Mouse (Mus musculus): ENCODE results near the gene Flot1. TPM values are rescaled to one million over a fixed set of nuclear protein-coding genes. Genes with fewer than 3 reads are reported as not detected.

Flot1 gene
- polyA plus RNA-seq, 1 experiment: 140 TPM

DNA sequence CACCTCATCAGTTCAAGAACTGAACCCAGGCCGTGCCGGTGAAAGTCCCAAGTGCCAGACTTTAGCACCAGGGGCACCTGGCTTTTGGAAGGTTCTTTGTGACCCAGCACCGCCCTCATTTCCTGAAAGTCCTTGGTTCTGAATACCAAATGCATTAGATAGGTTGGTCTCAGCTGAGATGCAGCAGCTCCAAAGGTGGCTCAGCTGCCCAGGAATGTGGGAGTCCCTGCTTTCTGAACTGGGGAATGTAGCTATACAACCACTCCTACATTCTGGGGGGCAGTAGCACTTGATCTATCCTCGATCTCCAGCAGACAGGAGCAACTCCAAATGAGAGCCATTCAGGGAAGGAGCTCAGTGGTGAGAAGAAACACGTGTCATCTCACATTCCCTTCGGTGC, 10.3 kb upstream of the Flot1 start:
- WGBS: 65% methylated on average over 6 of the region's 6 CpGs
- H3K4me3 ChIP-seq (replicated peaks; ENCODE audit: insufficient read depth, low read depth, low read length): no peak overlapping the region
- H3K4me1 ChIP-seq (ENCODE audit: control insufficient read depth, insufficient read depth, low read length): 0 out of 2 replicates have a peak, but pooled peaks cover 3% of the 10 kb centered on the region
- no peak for DNase-seq
- no peaks in the 10 kb centered on the region for H3K27me3 ChIP-seq (ENCODE audit: control insufficient read depth, insufficient read depth, low read length)
- no peak overlapping the region for H3K27ac ChIP-seq (ENCODE audit: insufficient read depth, low read length)
- no peak for TF ChIP-seq CTCF (IDR thresholded peaks at IDR 0.05; ENCODE audit: borderline replicate concordance, insufficient read depth, low read depth, low read length)
- TF ChIP-seq POLR2A (IDR thresholded peaks at IDR 0.05; ENCODE audit: borderline replicate concordance, insufficient read depth, low read length): no peak

DNA sequence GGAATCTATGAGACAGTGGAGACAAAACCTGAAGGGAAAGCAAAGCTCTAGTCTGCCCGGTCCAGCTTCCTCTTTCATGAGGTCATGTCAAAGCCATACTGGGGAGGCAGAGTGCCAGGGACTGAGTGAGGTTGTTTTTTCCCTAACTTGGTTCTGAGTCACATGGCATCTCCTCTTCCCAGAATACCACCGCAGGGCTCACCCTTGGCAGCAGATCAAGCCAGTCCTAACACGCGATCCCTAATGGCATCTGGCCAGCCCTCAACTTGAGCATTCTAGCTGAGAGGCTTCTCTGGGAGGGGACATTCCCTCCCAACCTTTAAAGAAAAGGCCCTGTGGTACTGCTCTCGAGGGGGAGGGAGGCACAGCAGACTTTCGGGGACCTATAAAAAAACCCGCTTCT, 9.8 kb upstream of the Flot1 start:
- Histone ChIP-seq H3K27me3 (ENCODE audit: control insufficient read depth, insufficient read depth, low read length) (no peaks in the 10 kb centered on the region), H3K27ac (ENCODE audit: insufficient read depth, low read length) (no peak overlapping the region; the same call in 1 of the 2 replicates), H3K4me1 (ENCODE audit: control insufficient read depth, insufficient read depth, low read length) (0 out of 2 replicates have a peak, but pooled peaks cover 3% of the 10 kb centered on the region), H3K4me3 (replicated peaks; ENCODE audit: insufficient read depth, low read depth, low read length) (no peak overlapping the region)
- peak; percentile 41 to 52 for DNase-seq
- TF ChIP-seq POLR2A (IDR thresholded peaks at IDR 0.05; ENCODE audit: borderline replicate concordance, insufficient read depth, low read length) (no peak), CTCF (IDR thresholded peaks at IDR 0.05; ENCODE audit: borderline replicate concordance, insufficient read depth, low read depth, low read length) (no peak)
- WGBS: 24% methylated on average over 7 of the region's 7 CpGs

DNA sequence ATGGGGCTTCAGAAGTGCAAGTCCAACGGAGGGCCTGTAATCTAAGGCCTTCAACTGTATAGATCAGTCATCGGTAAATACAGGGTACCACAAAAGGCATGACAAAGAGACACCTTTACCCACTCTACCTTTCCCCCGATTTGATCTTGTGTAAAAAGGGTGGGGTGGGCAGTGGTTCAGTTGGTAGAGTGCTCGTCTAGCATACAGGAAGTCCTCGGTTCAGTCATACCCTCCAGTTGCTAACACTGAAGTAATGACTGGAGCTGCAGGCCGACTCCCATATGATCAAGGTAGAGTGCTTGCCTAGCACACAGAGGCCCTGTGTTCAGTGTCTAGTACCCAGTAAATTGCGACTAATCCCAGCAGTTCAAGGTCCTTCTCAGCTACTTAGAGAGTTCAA, 9.4 kb upstream of the Flot1 start:
- WGBS: 81% methylated on average over 7 of the region's 7 CpGs
- no peak for TF ChIP-seq CTCF (IDR thresholded peaks at IDR 0.05; ENCODE audit: borderline replicate concordance, insufficient read depth, low read depth, low read length)
- TF ChIP-seq POLR2A (IDR thresholded peaks at IDR 0.05; ENCODE audit: borderline replicate concordance, insufficient read depth, low read length): no peak
- H3K4me3 ChIP-seq (replicated peaks; ENCODE audit: insufficient read depth, low read depth, low read length): no peak overlapping the region
- H3K4me1 ChIP-seq (ENCODE audit: control insufficient read depth, insufficient read depth, low read length): 0 out of 2 replicates have a peak, but pooled peaks cover 3% of the 10 kb centered on the region
- no peaks in the 10 kb centered on the region for H3K27me3 ChIP-seq (ENCODE audit: control insufficient read depth, insufficient read depth, low read length)
- no peak overlapping the region for H3K27ac ChIP-seq (ENCODE audit: insufficient read depth, low read length)
- no peak for DNase-seq

DNA sequence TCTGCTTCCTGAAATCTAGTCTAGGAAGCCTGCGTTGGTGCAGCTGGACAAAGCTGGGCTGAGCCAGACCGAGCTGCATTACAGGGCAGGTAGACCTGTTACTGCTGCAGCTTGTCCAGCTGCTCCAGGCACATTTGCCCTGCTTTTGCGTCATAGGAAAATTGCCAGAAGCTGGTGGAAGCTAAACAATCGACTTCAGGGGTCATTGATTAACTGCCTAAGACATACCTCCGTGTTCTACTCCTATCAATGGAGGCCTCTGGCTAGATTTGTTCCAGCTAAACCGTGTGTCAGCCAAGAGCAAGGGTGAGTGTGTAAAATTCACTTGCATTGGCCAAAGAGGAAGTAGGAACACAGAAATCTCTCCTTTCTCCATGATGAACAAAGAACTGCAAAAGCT, 8.4 kb upstream of the Flot1 start:
- H3K4me1 ChIP-seq (ENCODE audit: control insufficient read depth, insufficient read depth, low read length): 0 out of 2 replicates have a peak, but pooled peaks cover 3% of the 10 kb centered on the region
- 71% methylated on average over 6 of the region's 6 CpGs for WGBS
- DNase-seq: no peak
- no peak overlapping the region for H3K4me3 ChIP-seq (replicated peaks; ENCODE audit: insufficient read depth, low read depth, low read length)
- H3K27ac ChIP-seq (ENCODE audit: insufficient read depth, low read length): no peak overlapping the region
- no peak for TF ChIP-seq POLR2A (IDR thresholded peaks at IDR 0.05; ENCODE audit: borderline replicate concordance, insufficient read depth, low read length)
- TF ChIP-seq CTCF (IDR thresholded peaks at IDR 0.05; ENCODE audit: borderline replicate concordance, insufficient read depth, low read depth, low read length): no peak
- no peaks in the 10 kb centered on the region for H3K27me3 ChIP-seq (ENCODE audit: control insufficient read depth, insufficient read depth, low read length)

DNA sequence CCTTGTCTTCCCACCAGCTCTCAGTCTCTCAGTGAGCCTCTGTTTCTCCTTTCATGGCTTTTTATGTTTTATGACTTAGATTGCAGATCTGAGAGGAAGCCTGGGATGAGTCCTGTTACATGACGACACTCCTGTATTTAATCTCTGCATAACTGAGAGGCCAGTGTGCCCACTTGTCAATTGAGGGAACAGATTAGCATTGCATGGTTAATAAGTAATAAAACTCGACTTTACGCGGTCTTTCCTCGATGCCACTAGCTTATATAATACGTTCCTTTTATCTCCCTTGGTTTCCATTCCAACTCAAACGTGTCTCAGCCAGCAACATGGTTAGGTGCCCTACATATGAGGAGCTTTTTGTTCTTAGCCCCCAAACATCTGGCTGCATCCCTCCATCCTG, 7.2 kb upstream of the Flot1 start:
- no peak for DNase-seq
- Histone ChIP-seq H3K27ac (ENCODE audit: insufficient read depth, low read length) (no peak overlapping the region), H3K4me1 (ENCODE audit: control insufficient read depth, insufficient read depth, low read length) (peaks cover 3% of the 10 kb centered on the region; the same call in 1 of the 2 replicates), H3K4me3 (replicated peaks; ENCODE audit: insufficient read depth, low read depth, low read length) (no peak overlapping the region), H3K27me3 (ENCODE audit: control insufficient read depth, insufficient read depth, low read length) (no peaks in the 10 kb centered on the region)
- 64% methylated on average over 7 of the region's 7 CpGs for WGBS
- TF ChIP-seq CTCF (IDR thresholded peaks at IDR 0.05; ENCODE audit: borderline replicate concordance, insufficient read depth, low read depth, low read length) (no peak), POLR2A (IDR thresholded peaks at IDR 0.05; ENCODE audit: borderline replicate concordance, insufficient read depth, low read length) (no peak)

DNA sequence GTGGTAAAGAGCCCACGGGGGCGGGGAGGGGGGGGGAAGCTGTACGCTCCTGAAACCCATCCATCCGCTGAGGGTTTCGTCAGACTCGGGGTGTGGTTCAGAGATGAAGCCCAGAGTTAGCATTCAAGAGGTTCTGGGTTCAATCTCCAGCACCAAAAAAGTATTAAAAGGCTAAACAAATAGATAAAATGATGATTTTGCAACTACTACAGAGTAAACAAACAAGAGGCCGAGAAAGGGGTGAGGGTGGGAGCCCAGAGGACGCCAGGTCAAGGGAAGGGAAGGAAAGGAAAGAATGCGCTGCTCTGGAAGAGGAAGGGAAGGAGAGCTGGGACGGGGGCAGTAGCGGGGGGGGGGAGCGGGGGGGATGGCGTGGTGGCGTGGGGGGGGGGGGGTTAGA, 6.3 kb upstream of the Flot1 start:
- Histone ChIP-seq H3K27me3 (ENCODE audit: control insufficient read depth, insufficient read depth, low read length) (no peaks in the 10 kb centered on the region), H3K4me3 (replicated peaks; ENCODE audit: insufficient read depth, low read depth, low read length) (no peak overlapping the region), H3K27ac (ENCODE audit: insufficient read depth, low read length) (no peak overlapping the region), H3K4me1 (ENCODE audit: control insufficient read depth, insufficient read depth, low read length) (peaks cover 7% of the 10 kb centered on the region; the same call in 1 of the 2 replicates)
- DNase-seq: no peak
- TF ChIP-seq CTCF (IDR thresholded peaks at IDR 0.05; ENCODE audit: borderline replicate concordance, insufficient read depth, low read depth, low read length) (no peak), POLR2A (IDR thresholded peaks at IDR 0.05; ENCODE audit: borderline replicate concordance, insufficient read depth, low read length) (no peak)
- 69% methylated on average over 10 of the region's 14 CpGs for WGBS

DNA sequence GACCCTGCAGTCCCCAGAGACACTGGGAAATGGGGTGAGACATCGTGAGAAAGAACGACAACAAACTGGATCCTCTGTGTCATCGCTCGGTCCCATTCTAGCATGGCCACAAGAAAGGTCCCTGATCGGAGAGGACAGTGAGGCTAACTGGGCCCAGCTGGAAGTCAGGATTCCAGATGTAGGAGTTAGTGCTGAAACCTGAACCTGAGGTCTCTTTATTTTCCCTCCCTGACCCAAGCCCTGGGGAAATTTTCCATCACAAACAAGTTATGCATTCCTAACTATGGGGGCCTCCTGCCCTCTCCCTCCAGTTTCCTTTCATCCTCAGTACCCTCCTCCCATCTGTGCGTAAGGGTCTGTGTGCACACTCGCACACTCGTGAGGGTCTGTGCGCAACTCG, 5.8 kb upstream of the Flot1 start:
- Histone ChIP-seq H3K4me3 (replicated peaks; ENCODE audit: insufficient read depth, low read depth, low read length) (no peak overlapping the region), H3K4me1 (ENCODE audit: control insufficient read depth, insufficient read depth, low read length) (peaks cover 10% of the 10 kb centered on the region), H3K27ac (ENCODE audit: insufficient read depth, low read length) (no peak overlapping the region), H3K27me3 (ENCODE audit: control insufficient read depth, insufficient read depth, low read length) (no peaks in the 10 kb centered on the region)
- DNase-seq: no peak
- WGBS: 73% methylated on average over 10 of the region's 10 CpGs
- TF ChIP-seq POLR2A (IDR thresholded peaks at IDR 0.05; ENCODE audit: borderline replicate concordance, insufficient read depth, low read length) (no peak), CTCF (IDR thresholded peaks at IDR 0.05; ENCODE audit: borderline replicate concordance, insufficient read depth, low read depth, low read length) (no peak)

DNA sequence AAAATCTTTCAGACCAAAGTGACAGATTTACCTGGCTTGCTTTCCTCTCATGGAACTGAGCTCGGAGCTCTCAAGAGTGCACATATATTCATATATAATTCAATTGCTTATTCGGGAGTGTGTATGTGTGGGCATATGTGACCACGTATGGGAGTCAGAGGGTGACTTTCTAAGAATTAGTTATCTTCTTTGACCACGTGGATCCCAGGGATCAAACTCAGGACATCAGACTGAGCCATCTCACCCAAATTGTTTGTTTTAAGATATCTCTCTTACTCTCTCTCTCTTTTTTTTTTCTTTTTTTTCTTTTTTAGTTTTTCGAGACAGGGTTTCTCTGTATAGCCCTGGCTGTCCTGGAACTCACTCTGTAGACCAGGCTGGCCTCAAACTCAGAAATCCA, 2.9 kb upstream of the Flot1 start:
- TF ChIP-seq POLR2A (IDR thresholded peaks at IDR 0.05; ENCODE audit: borderline replicate concordance, insufficient read depth, low read length): no peak
- no peak for TF ChIP-seq CTCF (IDR thresholded peaks at IDR 0.05; ENCODE audit: borderline replicate concordance, insufficient read depth, low read depth, low read length)

More for the DNA sequence above, 2.9 kb upstream of the Flot1 start:
- Histone ChIP-seq H3K4me3 (replicated peaks; ENCODE audit: insufficient read depth, low read depth, low read length) (no peak overlapping the region), H3K27me3 (ENCODE audit: control insufficient read depth, insufficient read depth, low read length) (no peaks in the 10 kb centered on the region), H3K27ac (ENCODE audit: insufficient read depth, low read length) (no peak overlapping the region), H3K4me1 (ENCODE audit: control insufficient read depth, insufficient read depth, low read length) (peaks cover 7% of the 10 kb centered on the region)
- no peak for DNase-seq
- 91% methylated on average over 5 of the region's 5 CpGs for WGBS
